Mouse (Mus musculus): ENCODE measurements around the gene Sh3gl3.
A peak's percentile ranks its signal among the peaks of the same experiment; 100 is the strongest.

Gene Sh3gl3

GRCm38 (mm10) chr7:82235486-82235885 is 61.8 kb downstream of the Sh3gl3 start:
- DNase-seq (ENCODE audit: low spot score in 2 of 2) = no peak

GRCm38 (mm10) chr7:82236152-82236898 is 62.7 kb downstream of the Sh3gl3 start:
- no peak for DNase-seq (ENCODE audit: low spot score in 2 of 2)

DNA sequence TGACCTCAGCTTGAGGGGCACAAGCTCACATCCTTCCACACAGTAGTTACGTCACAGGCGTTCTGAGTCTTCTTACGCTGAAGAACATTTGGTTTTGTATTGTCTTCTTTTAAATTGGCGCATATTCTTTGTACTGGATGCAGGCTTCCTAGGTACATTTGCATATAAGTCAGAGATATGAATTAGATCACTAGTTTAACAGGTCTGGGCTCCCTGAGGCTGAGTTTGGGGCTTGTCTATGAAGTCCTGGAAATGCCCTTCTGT is 63.2 kb downstream of the Sh3gl3 start:
- no peak for DNase-seq (ENCODE audit: low spot score in 2 of 2)

GRCm38 (mm10) chr7:82240424-82241240 is 67.0 kb downstream of the Sh3gl3 start:
- DNase-seq (ENCODE audit: low spot score in 2 of 2) = no peak

GRCm38 (mm10) chr7:82244701-82245100 is 71.1 kb downstream of the Sh3gl3 start:
- peak in 1 of 2 experiments; percentile 23 for DNase-seq (ENCODE audit: low spot score in 2 of 2)

GRCm38 (mm10) chr7:82248953-82249695 is 75.5 kb downstream of the Sh3gl3 start:
- DNase-seq (ENCODE audit: low spot score in 2 of 2) = peak; percentile 39 to 50

DNA sequence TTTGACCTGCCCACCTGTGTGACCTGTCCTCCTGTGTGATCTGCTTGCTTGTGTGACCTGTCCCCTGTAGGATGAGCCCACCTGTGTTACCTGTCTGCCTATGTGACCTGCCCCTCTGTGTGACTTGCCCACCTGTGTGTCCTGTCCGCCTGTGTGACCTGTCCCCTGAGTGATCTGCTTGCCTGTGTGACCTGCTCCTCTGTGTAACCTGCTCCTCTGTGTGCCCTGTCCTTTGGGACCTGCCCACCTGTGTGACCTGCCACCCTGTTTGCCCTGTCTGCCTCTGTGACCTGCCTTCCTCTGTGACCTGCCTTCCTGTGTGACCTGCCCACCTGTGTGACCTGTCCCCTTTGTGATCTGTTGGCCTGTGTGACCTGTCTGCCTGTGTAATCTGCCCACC is 79.7 kb downstream of the Sh3gl3 start:
- DNase-seq (ENCODE audit: low spot score in 2 of 2) = no peak

DNA sequence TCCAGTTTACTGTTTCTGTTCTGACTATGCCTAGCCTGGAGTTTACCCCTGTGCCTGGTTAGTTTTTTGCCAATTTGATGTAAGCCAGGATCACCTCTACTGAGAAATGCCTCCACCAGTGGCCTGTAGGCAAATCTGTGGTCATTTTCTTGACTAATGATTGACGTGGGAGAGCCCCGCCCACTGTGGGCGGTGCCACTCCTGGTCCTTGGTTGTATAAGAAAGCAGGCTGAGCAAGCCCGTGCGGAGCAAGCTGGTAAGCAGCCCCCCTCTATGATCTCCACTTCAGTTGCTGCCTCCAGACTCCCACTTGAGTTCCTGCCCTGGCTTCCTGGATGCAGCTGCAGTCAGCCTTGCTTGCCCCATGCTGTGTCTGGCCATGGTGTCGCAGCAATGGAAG is 83.3 kb downstream of the Sh3gl3 start:
- DNase-seq (ENCODE audit: low spot score in 2 of 2) = no peak

DNA sequence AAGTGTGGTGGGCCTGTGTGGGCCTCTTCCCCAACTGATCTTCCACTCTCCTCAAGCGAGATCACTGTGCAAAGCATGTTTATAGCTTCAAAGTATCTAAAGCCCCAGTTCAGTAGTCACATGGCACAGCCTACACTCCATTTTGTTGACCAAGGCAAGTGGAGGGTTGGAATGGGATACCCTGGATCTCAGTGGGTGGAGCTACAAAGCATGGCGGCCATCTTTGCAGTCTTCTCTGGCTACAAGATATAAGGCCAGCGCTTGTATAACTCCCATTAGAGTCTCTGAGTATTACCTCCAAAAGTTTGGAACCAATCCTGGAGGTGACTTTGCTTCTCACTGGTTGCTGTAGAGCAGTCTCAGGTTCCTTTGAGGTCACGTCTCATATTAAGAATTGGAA is 83.9 kb downstream of the Sh3gl3 start:
- no peak for DNase-seq (ENCODE audit: low spot score in 2 of 2)

- DNase-seq (ENCODE audit: low spot score in 2 of 2) = peak; percentile 57 to 59
These were observed 86.6 kb downstream of the Sh3gl3 start for GRCm38 (mm10) chr7:82260210-82260609.

DNA sequence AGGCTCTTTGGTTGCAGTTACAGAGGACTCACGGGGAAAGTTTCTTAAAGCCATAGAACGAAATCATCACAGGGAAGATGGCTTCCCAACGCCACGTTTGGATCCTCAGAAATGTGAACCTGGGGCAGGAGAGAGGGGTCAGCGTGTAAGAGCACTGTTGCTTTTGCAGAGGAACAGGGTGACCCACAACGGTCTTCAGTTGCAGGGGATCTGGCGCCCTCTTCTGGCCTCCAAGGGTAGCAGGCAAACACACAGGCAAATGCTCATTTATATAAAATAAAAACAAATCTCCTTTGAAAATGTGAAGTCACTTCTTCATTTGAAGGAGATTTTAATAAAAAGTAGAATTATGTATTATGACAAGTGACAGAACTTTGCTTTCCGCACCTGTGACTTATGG is 89.5 kb downstream of the Sh3gl3 start:
- peak; percentile 70 to 77 for DNase-seq (ENCODE audit: low spot score in 2 of 2)

GRCm38 (mm10) chr7:82264119-82264518 is 90.5 kb downstream of the Sh3gl3 start:
- no peak for DNase-seq (ENCODE audit: low spot score in 2 of 2)

DNA sequence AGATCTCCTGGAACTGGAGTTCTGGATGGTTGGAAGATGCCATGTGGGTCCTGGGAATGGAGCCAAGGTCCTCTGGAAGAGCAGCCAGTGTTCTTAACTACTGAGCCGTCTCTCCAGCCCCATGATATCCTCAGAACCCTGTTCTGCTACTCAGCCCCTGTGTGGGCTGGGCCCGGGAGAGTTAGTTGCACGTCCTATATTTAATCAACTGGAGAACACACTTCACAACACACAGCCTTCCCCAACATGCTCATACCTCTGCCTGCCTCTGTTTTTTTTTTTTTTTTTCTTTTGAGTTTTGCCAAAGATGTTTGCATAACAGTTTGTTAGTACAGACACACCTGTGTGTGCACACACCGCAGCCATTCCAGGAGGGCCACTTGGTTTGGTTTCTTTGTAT is 91.7 kb downstream of the Sh3gl3 start:
- DNase-seq (ENCODE audit: low spot score in 2 of 2) = no peak

- no peak for DNase-seq (ENCODE audit: low spot score in 2 of 2)
These were observed 96.3 kb downstream of the Sh3gl3 start for GRCm38 (mm10) chr7:82269948-82270347.

DNA sequence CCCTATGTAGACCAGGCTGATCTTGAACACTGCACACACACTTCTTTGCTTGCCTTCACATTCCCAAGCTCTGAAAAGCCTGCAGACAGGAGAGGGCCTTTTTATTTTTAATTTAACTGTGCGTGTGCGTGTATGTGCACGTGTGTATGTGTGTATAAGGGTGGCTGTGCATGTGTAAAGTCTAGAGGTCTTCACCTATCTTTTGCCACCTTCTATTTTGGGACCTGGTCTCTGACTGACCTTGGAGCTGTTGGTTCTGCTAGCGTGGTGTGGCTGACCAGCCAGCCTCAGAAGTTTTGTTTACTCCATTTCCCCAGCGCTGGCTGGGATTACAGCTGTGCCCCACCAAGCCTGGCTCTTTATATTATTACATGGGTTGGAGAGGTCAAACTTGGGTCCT is 98.1 kb downstream of the Sh3gl3 start:
- DNase-seq (ENCODE audit: low spot score in 2 of 2) = no peak

DNA sequence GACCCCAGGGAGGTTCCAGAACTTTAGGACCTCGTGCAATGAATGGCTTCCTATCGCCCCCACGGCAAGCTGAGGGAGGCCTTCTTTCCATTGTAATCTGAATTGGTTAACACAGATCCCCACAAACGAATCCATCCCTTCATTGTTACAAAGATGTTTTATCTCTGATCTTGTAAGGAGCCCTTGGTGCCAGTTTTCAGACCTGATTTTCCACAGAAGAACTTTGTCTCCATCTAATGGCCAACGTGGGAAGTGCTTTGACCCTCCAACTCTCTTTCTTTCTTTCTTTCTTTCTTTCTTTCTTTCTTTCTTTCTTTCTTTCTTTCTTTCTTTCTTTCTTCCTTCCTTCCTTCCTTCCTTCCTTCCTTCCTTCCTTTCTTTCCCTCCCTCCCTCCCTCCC is 99.2 kb downstream of the Sh3gl3 start:
- DNase-seq (ENCODE audit: low spot score in 2 of 2) = peak in 1 of 2 experiments; percentile 55

DNA sequence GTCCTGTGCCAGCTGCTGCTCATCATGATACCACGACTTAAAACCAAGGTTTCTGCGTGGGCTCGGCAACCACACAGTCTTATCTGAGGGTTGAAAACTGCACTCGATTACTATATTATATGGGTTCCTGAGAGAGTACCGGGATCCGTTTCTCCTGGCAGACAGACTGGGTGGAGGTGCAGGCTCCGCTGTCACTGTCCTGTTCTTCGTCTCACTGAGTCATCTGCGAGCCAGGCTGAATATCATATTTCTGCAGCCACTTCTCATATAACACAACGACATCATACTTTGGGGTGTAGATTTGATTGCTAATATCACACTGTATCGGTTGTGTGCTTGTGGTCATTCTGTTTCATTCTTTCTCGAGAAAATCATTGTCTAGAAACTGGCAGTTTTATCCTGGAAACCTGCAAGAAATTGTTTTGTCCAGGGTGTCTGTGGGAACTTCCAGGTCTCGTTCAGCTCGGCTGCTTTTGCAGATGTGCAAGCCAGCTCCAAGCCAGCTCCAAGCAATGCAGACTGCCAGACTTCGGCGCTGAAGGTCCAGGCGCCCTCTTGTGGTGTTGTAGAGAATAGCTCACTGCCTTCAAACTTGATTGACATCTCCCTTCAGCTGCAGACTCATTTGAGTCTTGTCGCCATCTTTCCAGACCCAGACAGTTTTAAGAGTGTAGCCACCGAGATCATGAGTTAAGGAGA is 100.5 kb downstream of the Sh3gl3 start:
- DNase-seq (ENCODE audit: low spot score in 2 of 2) = peak; percentile 64 to 74

GRCm38 (mm10) chr7:82274975-82275374 is 101.3 kb downstream of the Sh3gl3 start:
- no peak for DNase-seq (ENCODE audit: low spot score in 2 of 2)

- peak; percentile 59 to 63 for DNase-seq (ENCODE audit: low spot score in 2 of 2)
These were observed 102.0 kb downstream of the Sh3gl3 start for GRCm38 (mm10) chr7:82275529-82276204.

DNA sequence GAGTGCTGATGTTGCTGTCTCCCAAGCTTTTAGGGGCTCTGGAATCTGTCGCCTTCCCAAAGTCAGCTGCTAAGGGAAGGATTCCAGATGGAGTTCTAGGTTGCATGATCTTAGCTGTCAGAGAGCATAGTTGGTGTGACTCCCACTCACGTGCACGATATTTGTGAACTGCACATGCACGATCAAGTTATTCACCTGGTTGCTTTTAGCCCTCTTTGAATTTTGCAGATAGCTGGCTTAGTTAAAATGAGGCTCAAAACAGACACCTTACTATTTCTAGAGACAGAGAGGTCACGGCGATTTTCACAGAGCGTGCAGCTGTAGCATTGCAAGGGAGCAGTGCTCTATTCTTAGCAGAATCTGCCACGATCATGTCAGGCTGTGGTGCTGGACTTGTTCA is 108.4 kb downstream of the Sh3gl3 start:
- no peak for DNase-seq (ENCODE audit: low spot score in 2 of 2)

- DNase-seq (ENCODE audit: low spot score in 2 of 2) = peak; percentile 48 to 53
These were observed 108.8 kb downstream of the Sh3gl3 start for GRCm38 (mm10) chr7:82282464-82282863.

All from right cerebral cortex, adult 2 months (tissue).